Mouse (Mus musculus) E14TG2a.4 (cell line): Measurements from ENCODE around the gene Slc7a11.

Experiments
- CTCF ChIP-seq: conservative IDR thresholded peaks from 2 replicates; pipeline ENCODE4 v1.5.1; 2014; ENCODE audit warnings: low read length
- POU5F1 ChIP-seq: IDR thresholded peaks from 2 replicates; pipeline ENCODE4 v1.6.1; 2014; ENCODE audit warnings: low read length, borderline replicate concordance

- TF ChIP-seq CTCF (no peak), POU5F1 (no peak)
Observed at GRCm38 (mm10) chr3:49987236-49987635, 456.2 kb downstream of the Slc7a11 start.
